Mouse (Mus musculus) Muller cell, postnatal 12 days (primary cell): ENCODE results near the gene Ankrd12.

Experiments used
- DNase-seq: peaks from one replicate; pipeline ENCODE4 v3.0.0-alpha.2; 2015; ENCODE audit errors: inconsistent ontology term

Ankrd12 gene

DNA sequence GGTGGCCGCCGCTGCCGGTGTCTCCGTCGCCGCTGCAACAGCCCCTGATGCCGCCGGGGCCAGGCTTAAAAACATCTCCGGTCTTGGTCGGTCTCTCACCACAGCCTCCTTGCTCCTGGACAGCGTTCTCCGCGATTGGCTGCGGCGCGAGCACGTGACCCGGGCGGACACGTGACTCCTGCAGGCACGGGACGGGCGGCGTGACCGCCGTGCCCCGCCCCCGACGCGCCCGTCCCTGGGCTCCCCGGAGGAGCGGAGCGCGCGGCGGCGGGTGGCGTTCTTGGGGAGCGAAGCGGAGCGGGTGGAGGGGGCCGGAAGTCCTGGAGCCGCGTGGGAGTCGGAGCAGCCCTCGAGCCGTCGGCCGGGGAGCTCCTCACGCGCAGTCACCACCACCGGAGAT lies at the start of gene Ankrd12:
Gene Ankrd12 (minus strand): TSS at position 156 of the 400 bp plus-strand sequence.
- peak; percentile 97 for DNase-seq

DNA sequence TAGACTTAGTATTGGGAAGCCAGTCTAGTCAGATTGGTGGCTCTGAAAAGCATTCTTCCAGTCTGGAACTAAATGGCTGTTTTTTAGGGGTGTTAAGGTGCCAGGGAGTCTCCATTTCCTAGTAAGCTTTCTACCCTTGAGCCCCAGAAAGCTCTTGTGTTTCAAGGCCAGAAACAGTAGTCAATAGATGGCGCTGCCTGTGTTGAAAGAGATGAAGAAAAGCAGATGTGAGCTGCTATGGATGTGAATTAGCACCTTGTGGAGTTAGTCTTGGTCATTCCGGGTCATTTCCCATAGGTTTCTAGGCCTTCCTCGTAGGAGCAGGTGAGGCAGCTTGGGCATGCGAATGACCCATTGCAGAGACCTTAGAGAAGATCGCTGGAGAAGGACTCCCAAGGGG lies 48.3 kb upstream of the Ankrd12 start:
- DNase-seq = no peak

DNA sequence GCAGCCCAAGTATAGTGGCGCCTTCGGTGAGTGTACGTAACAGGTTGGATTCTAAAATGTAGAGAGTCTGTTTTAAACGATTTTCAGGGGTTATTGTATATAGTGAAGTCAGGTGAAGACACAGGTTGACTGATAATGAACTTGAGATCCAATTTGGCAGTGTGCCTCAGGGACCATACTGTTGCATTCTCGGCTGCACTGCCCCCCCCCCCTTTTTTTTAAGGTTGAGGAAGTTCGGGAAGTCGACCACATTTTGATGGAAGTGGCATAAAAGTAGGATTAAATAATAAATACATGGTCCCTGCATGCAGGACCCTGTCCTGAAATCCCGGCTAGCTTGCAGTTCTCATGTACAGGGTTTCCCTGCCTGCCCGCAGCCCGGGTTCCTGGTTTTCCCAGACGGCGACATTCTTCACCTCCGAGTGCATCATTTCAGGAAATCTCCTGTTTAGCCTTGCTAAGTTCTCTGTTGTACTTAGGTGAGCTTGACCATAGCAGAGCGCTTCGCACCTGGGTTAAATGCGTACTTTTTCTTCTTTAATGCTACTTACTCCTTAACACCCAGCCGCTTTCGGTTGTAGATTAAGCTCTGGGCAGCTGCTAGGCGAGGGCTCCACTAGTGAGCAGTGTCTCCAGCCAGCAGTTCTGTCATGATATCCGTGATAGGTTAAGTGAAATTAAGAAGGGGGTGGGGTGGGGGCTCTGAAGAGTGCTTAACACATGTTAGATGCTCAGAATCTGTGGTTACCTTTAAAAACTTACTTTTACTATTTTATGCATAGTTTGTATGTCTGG lies 47.1 kb upstream of the Ankrd12 start:
- DNase-seq = peak; percentile 36

DNA sequence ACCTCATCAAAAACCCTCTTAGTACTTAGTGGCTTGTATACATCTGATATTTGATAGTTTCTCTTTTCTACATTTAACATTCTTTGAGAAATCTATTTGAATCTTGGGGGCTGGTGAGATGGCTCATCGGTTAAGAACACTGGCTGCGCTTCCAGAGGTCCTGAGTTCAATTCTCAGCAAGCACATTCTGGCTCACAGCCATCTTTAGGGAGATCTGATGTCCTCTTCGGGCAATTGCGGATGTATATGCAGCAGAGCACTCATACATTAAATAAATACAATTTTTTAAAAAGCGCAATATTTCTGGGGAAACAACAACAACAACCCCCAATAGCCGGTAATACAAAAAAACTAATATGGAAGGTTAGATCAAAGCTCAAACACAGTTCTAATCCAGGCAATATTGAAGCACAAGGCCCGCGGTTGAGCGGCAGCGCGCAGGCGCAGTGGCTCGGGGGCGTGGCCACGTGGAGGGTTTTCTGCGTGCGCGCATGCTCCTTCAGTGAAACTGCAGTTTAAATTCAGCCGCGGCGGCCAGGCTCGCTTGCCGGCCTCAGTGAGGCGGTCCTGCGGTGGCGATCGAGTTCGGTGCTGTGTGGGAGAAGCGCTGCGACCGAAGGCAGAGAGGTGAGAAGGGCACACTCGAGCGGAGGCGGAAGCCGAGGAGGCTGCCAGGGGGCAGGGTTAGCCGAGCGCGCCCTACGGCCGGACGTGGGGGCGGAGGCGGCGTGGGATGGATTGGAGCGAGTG lies 46.4 kb upstream of the Ankrd12 start, which contains the start of gene Ddx11:
Gene Ddx11 (plus strand): TSS at position 455 of the 750 bp plus-strand sequence.
- peak; percentile 91 for DNase-seq

DNA sequence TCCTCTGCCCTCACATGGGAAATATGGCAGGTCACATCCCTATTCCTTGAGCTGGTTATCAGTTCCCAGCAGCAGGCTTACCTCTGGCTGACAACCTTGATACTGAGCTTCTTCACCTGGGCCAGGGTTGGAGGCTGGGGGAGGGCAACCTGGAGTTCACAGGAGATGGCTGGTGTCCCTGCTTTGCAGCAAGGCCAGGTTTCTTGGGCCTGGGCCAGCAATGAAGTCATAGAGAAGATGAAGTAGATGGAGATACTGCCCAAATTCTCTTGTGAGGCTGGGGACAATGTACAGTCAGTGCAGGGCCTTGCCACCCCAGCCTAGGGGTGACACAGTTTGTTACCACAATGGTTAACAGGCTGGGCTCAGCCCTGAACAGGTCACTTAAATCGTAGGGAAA lies 43.8 kb upstream of the Ankrd12 start:
- no peak for DNase-seq

DNA sequence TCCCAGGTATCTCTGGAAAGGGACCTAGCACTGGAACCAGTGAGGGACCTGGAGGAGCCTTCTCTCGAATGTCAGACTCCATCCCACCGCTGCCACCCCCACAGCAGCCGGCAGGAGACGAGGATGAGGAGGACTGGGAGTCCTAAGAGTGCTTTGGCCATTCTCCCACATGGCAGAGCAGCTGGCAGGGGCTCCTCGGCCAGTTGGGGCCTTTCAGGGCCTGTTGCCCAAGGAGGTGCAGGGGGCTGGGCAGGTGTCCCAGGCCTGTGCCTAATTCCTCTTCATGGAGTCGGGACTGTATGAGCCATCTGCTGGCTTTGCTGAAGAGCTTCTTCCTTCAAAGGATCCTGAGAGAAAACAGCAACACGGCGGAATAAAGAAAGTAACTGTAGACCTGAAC lies 42.1 kb upstream of the Ankrd12 start:
- DNase-seq = no peak

DNA sequence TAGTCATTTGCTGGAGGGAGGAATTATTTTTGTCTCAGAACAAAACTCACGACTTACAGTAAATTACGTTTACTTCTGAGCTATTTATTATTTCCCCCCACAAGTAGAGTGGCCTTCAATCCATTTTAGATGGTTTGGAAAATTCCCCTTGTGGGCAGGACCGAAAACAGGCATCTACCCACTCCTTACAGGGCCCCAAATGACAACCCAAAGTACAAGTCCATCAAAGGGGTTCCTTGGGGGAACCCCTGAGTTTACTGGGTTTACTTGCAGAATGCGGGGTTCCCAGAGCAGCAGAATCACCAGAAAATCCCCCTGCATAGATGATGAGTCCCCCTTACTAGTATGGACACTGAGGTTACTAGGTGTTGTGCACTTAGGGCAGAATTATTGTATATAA lies 35.3 kb upstream of the Ankrd12 start:
- DNase-seq = no peak

DNA sequence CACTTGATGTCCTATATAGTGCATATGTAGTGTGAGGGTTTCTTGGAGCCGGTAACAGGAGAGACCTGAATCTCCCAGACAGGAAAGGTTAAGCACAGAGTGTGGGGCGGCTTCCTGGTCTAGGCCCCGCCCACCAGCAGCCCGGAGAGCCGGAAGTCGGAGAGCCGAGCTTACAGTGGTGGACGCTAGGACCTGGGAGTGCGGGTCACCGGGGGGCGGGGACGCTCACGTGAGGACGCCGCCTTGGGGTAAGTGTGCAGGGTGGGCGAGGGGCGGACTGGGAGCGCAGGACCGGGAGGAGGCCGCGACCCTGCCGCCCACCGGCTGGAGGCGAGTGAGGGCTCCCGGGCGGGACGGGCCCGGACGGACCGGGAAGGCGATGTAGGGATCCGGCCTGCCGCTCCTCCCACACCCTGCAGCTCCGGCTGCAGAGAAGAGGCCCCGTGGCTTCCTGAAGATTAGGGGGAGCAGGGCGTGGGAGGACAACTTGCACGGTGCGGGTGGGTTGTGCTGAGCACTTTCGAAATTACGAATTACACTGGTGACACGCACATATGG lies 34.6 kb upstream of the Ankrd12 start, which contains the start of gene Washc1:
Gene Washc1 (plus strand): TSS at position 144 of the 558 bp plus-strand sequence.
- DNase-seq = peak; percentile 91

DNA sequence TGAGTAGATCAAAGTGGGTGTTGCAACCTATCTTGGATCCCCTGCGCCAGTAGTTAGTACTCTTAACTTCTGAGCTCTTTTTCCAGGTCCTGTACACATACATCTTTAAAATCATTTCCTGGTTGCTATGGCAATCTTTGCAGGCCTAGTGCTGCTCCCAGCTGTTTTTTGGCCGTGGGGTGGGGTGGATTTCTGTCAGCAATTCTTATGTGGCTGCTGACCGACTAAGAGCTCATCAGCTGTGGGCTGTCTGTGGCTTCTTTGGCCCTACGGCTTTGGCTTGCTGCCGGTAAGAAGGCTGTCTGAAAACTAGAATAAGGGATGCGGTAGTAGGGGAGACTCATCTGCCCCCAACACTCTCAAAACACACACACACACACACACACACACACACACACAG lies 33.9 kb upstream of the Ankrd12 start:
- DNase-seq = no peak

DNA sequence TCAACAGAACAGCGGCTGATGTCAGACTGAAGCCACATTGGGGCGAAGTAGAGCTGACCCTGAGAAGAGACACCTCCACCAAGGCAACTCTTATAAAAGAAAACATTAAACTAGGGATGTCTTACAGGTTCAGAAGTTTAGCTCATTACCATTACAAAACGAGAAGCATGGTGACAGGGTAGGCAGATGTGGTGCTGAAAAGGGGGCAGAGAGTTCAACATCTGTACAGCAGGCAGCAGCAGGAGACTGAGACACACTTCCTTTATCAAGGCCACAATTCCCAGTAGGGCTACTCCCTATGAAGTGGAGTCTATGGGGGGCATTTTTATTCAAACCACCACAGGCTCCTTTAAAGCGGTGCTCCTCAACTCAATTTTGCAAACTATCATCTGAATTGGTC lies 31.3 kb upstream of the Ankrd12 start:
- no peak for DNase-seq

DNA sequence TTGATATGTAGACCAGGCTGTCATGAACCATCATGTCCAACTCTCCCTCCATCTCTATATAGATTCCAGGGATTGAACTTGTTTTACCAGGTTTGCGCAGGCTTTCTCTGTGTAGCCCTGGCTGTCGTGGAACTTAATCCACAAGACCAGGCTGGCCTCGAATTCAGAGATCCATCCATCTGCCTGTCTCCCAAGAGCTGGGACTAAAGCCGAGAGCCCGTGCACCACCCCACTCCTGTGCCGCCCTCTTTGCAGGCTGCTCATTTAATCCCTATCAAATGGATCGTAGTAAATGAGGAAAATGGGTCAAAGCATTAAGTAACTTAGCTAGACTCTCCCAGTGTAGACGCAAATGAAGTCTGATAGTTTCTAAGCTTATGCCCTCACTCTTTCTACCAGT lies 30.6 kb upstream of the Ankrd12 start:
- no peak for DNase-seq

DNA sequence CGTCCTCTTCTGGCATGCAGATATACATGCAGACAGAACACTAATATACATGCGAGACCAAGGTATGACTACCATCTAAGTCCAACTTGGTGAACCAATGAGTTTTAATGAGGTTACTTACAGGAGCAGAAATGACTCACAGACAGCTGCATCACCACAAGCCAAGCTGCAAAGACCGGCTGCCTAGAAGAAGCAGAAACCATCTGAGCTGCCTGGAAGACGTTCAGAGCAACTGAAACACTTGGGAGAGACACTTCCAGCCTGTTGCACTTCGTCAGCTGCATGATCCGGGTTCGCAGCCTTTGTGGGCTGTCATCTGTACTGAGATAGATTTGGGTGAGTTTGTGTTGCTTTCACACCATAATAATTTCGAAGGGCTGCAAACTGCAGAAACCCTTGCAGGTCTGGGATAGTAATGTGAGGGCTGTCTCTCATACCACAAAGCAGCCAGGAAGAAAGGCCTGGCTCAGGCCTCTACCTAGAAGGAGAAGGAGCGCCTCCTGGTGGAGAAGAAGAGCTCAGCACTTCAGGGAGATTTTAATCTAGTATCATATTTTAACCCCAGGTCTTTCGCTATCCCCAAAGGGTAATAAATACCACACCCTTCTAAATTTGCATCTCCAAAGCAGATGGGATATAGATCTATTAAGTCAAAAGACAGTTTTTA lies 29.8 kb upstream of the Ankrd12 start:
- peak; percentile 24 for DNase-seq

DNA sequence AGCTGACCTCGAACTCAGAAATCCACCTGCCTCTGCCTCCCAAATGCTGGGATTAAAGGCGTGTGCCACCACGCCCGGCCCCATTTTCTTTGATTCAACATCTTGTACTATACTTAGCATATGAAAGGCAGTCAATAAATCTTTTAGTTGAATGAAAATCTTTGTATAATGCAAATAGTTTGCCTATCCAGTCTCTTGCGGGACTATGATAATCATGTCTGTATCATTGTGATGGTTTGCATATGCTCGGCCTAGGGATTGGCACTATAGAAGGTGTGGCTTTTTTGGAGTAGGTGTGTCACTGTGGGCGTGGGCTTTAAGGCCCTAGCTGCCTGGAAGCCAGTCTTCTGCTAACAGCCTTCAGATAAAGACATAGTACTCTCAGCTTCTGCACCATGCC lies 27.2 kb upstream of the Ankrd12 start:
- no peak for DNase-seq

DNA sequence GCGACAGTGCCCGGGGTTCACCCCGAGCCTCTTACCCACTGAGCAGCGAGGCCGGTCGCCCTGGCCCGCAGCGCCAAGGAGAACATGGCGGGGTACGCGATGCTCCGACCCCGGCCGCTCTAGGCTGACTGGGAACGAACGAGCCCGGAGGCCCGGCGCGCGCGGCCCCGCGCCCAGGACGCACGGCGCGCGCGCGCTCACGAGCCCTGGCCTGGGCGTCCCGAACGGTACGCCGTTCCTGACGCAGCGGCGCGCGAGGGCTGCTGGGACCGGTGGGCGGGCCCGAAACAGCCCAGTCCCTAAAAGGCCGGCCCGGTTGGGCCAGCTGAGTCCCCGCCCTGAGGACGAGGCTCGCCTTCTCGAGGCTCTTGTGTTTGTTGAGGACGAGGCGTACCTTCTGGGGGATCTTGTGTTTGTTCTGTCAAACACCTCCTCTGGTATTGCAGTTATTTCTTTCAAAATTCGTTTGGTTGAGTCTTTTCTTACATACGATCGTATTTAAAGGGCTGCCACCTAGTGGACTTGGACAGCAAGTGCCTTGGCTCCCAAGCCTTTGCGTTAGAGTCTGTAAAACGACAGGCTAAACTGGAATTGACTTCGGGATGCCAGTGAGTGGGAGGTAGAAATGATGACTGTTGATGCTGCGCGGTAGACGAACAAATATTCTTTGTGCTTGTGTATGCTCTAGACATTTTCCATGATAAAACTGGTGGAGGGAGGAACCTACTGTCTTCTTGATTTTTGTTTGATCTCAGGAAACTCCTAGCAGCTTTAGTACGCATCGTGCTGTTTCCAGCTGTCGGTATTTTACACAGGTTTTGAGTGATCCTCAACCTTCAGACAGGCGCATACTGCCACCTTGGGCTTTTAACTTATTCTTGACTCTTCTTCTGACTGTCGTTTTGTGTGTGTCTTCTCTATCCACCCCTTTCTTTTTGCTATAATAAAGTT lies 24.8 kb upstream of the Ankrd12 start, which contains the start of gene Ndufv2:
Gene Ndufv2 (minus strand): TSS at position 180 of the 951 bp plus-strand sequence.
- peak; percentile 99 for DNase-seq

DNA sequence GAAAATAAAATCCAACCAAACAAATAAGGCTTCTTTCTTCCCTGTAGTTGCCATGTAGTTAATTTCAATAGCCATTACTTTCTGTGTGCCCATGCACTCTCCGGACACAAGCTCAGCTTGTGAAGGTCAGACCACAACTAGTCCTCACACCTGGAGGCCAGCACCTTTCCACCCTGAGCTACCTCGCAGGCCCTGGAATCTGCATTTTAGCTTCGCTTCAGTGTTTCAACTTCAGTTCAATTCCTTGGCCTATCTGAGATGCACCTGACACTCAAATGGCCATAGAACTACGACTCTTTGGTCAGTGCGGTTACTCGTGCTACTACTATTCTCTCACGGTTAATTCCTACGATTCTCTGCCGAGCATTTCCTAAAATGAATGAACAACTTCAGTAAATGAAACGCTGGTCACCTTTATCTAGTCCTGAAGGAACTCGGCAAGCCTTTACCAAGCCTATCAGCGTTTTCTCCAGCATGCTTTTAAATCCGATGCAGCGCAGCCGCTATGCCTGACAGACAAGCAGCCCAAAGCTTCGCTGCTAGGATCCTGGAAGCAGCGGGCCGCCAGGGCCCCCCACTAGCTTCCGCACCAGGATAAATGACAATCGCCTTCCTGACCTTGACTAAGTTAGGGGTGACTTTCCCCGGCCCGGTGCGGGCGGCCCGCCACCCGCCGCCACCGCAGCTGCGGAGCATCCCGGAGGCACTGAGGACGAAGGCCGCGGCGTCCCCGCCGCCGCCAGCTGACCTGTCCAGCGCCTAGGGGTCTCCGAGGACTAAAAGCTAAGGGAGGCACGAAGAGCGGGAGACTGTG lies 23.9 kb upstream of the Ankrd12 start:
- DNase-seq = no peak

DNA sequence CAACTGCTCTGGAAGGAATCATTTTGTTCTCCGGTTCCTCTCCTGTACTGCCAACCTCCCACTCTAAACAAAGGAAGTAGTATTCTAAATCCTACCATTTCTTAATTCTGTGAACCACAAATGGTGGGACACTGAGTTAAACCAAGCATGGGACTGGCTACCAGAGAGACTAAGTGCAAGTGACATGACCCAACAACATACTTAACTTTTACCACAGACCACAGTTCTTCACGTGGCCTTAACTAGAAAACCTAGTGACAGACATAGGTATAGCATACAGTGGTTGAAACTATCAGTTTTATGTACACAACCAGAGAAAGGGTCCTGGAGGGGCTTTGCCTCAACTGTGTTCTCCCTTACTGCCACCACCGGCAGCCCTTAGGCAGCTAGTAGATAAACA lies 15.8 kb upstream of the Ankrd12 start:
- DNase-seq = no peak

DNA sequence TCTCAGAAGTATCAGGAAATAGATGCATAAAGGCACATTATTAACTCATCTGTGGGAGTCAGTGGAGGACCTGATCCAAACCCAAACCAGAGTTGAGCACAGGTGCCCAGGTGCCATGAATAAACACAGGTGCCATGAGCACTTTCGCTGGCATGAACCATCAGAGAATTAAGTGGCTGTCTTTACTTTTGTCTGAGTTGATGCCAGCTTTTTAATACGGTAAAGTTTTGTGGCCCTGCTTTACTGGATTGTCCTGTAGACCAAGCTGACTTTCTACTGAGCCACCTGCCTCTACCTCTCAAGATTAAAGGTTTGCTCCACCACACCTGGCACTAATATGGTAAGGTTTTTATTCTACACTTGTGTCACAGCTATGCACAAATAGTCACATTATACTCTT lies 15.2 kb upstream of the Ankrd12 start:
- no peak for DNase-seq

DNA sequence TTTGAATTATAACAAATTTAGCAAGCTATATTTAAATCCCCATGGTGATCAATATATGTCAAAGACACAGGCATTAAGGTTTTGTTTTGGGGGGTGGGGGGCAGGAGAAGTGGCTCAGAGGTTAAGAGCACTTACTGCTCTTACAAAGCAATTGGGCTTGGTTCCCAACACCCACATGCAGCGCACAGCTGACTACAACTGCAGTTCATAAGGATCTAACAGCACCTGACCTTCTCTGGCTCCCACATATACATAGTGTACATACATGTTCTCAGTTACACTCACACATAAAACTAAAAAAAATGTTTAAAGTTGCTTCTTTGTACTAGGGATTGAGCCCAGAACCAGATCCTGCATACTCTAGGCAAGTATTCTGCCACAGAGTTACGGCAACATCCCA lies 14.5 kb upstream of the Ankrd12 start:
- DNase-seq = no peak

DNA sequence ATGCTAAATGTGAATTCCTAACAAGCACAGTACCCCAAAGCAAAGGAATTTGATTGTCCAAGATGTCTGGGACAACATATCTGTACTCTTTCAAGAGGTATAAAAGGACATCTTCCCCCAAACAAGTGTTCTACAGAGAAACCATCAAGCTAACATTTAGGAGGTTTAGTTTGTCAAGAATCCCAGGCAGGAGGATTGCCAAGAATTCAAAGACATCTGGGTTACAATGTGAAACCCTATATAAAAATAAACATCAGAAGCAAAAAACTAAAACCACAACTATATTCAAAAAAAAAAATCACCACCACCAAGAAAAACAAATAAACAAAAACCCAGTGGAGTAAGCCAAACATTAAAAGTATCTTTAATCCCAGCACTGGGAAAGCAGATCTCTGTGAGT lies 13.4 kb upstream of the Ankrd12 start:
- DNase-seq = no peak

DNA sequence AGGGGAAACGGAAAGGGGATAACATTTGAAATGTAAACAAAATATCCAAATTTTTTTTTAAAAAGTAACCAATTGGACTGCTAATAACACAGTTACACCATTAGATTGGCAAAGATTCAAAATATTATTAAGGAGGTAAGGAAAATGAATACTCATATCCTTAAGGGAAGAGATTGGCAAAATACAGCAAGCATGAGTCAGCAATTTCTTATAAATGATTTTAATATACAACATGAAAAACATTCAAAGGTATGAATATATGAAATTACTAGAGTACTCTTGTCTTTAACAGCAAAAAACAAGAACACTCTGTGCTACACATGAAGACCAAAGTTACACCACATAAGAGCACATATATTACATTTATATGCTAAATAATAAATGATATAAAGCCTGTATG lies 8.1 kb upstream of the Ankrd12 start:
- no peak for DNase-seq
